Comparison of ENCODE assay signal across 10 mouse cellular contexts in genomic region chr5:107688499-107688866, GRCm38 (mm10). TPM values are rescaled to one million over a fixed set of nuclear protein-coding genes. Genes with fewer than 3 reads are reported as not detected.
DNase-seq lines count a peak whose midpoint lies in the region; ATAC-seq and TF ChIP-seq lines count a peak whose summit lies in the region.
"Had no signal": no experiment of that assay in that cellular context is flagged by ENCODE, and none has a peak within 500 bp of the region (broad histone marks: within the 10 kb centered on the region; RNA-seq: fewer than 3 reads in every experiment).

No protein-coding gene starts in this region.

- peak; percentile 4 for ATAC-seq in CD4-positive, CD25-positive, alpha-beta regulatory T cell, adult 4 months
- ATAC-seq in forebrain, embryonic 12.5 days (ENCODE audit: low FRiP score) = peak; percentile 10; the same call in 1 of the 2 replicates
- ATAC-seq in limb, embryonic 14.5 days (ENCODE audit: low FRiP score, low read depth) = 0 out of 2 replicates have a peak, but pooled peaks have one; percentile 7

- DNase-seq in heart, adult 11 months = peak; percentile 72
- DNase-seq in heart, adult 18-20 months = no peak
- DNase-seq in limb, embryonic 14.5 days (ENCODE audit: low spot score) = no peak
- DNase-seq in splenic B cell, adult 2 months (ENCODE audit: low read depth, low spot score) = peak; percentile 45
- DNase-seq in B cell, adult 2 months = no peak
- DNase-seq in MN1 (ENCODE audit: low spot score) = no peak

- 28% methylated on average over 9 of the region's 9 CpGs for WGBS in forebrain, embryonic 12.5 days
- WGBS in limb, embryonic 14.5 days = 23% methylated on average over 9 of the region's 9 CpGs

- peaks cover 38% of the 10 kb centered on the region for H3K27me3 ChIP-seq in forebrain, embryonic 12.5 days
- peaks cover 6% of the 10 kb centered on the region; the same call in 1 of the 2 replicates for H3K27me3 ChIP-seq in limb, embryonic 14.5 days (ENCODE audit: control insufficient read depth, insufficient read depth, low read length)
- no peaks in the 10 kb centered on the region for H3K27me3 ChIP-seq in splenic B cell, adult 2 months (ENCODE audit: control insufficient read depth, insufficient read depth, low read length, poor library complexity, severe bottlenecking)
- H3K27me3 ChIP-seq: CH12.LX had no signal

- H3K9me3 ChIP-seq in forebrain, embryonic 12.5 days = no peaks in the 10 kb centered on the region
- no peaks in the 10 kb centered on the region for H3K9me3 ChIP-seq in limb, embryonic 14.5 days (ENCODE audit: control insufficient read depth, low read length)

- H3K4me1 ChIP-seq in forebrain, embryonic 12.5 days = 0 out of 2 replicates have a peak, but pooled peaks cover 5% of the 10 kb centered on the region
- peaks cover 3% of the 10 kb centered on the region; the same call in 1 of the 2 replicates for H3K4me1 ChIP-seq in limb, embryonic 14.5 days (ENCODE audit: control insufficient read depth, insufficient read depth, low read length)

- no peaks in the 10 kb centered on the region for H3K36me3 ChIP-seq in forebrain, embryonic 12.5 days (replicated peaks)
- no peaks in the 10 kb centered on the region for H3K36me3 ChIP-seq in limb, embryonic 14.5 days (ENCODE audit: control insufficient read depth, insufficient read depth, low read length)
- no peaks in the 10 kb centered on the region for H3K36me3 ChIP-seq in splenic B cell, adult 2 months (ENCODE audit: control insufficient read depth, insufficient read depth, low read length, poor library complexity, severe bottlenecking)

- H3K4me2 ChIP-seq in forebrain, embryonic 12.5 days = peak overlapping the region; percentile 70
- peak overlapping the region; percentile 61 for H3K4me2 ChIP-seq in limb, embryonic 14.5 days (replicated peaks; ENCODE audit: low read depth, low read length, severe bottlenecking)

- H3K9ac ChIP-seq in forebrain, embryonic 12.5 days = peak overlapping the region; percentile 53
- H3K9ac ChIP-seq in limb, embryonic 14.5 days (ENCODE audit: low read depth, low read length, severe bottlenecking) = peak overlapping the region; percentile 47

- H3K4me3 ChIP-seq in forebrain, embryonic 12.5 days (replicated peaks) = peak overlapping the region; percentile 49
- H3K4me3 ChIP-seq in limb, embryonic 14.5 days (replicated peaks; ENCODE audit: low read length) = peak overlapping the region; percentile 47

- no peak for TF ChIP-seq POLR2A in limb, embryonic 14.5 days (IDR thresholded peaks at IDR 0.05; ENCODE audit: borderline replicate concordance, extremely low read depth, insufficient read depth, insufficient read length)

- no peak overlapping the region for H3K27ac ChIP-seq in forebrain, embryonic 12.5 days
- H3K27ac ChIP-seq in limb, embryonic 14.5 days (replicated peaks; ENCODE audit: low read depth, low read length) = peak overlapping the region; percentile 35

RNA-seq across cellular contexts. Expression of gene Gfi1, which starts 37.4 kb away (rescaled TPM):
- total RNA-seq in heart, adult 18-20 months (2021) = under 1 TPM; 0.30 to 0.31 TPM
- polyA plus RNA-seq in CD4-positive, CD25-positive, alpha-beta regulatory T cell, adult 4 months (2017; shearing (Covaris generic)) = 1 to 10 TPM; 2.5 to 6.1 TPM
- polyA plus RNA-seq in forebrain, embryonic 12.5 days (2016; fragmentation: Nextera tagmentation; extraction: Ambion mirVana) = 0.09 TPM in 1 of 2 replicates, not detected in the other
- polyA plus RNA-seq in limb, embryonic 14.5 days (2012; rRNA removed) = 1.6 and 1.9 TPM in 2 replicates
- polyA plus RNA-seq in limb, embryonic 14.5 days (2014; fragmentation: Nextera tagmentation; extraction: Ambion mirVana) = 0.40 and 0.55 TPM in 2 replicates
- total RNA-seq: left cerebral cortex, adult 18-20 months had no signal

Comparison
In these comparisons a context has a peak if more than half of its experiments do, and no peak if none do; other contexts are left out.
1. DNase-seq: peak in heart, adult 11 months (single experiment) and splenic B cell, adult 2 months (single experiment); none in heart, adult 18-20 months (0 of 2), limb, embryonic 14.5 days (single experiment), B cell, adult 2 months (0 of 2) and MN1 (single experiment).
2. Peak in every context shown above with its lines, with median percentiles within 50 percentile points of each other: ATAC-seq.